Mouse (Mus musculus): ENCODE results near the gene Mertk. TPM values are rescaled to one million over a fixed set of nuclear protein-coding genes. Genes with fewer than 3 reads are reported as not detected.

Gene Mertk
- total RNA-seq, 1 experiment, result 3.3 TPM

DNA sequence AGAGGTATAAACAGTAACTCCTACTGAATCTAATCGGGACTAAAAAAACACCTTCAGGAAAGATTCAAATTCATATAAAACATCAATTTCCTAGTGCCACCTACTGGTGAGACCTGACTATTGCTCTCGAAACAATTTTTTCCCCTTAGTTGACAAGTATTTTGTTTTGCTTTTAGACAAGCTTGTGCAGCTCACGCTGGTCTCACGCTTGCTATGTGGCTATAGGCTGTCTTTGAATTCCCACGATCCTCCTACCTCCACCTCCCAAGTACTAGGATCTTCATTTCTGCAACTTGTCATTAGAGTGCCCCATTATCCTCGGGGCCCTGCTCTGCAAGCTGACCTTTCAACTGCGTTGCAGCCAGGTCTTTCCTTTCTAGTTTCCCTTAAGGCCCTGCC is 118.6 kb downstream of the Mertk start:
- in situ Hi-C loops (cut with MboI; ENCODE audit: low sequenced_read_pairs in 2 of 2, unreplicated experiment in 2 of 2), result loop anchor here in 1 of 2 experiments (10.0 kb wide), 1 partner anchor 123 kb away; the partner anchor contains the start of gene Mertk
- no peaks in the 10 kb centered on the region for H3K9me3 ChIP-seq (ENCODE audit: control insufficient read depth, insufficient read depth, low read depth, low read length)
- H3K9ac ChIP-seq (ENCODE audit: insufficient read depth, low read depth, low read length, poor library complexity, severe bottlenecking), result no peak overlapping the region
- H3K36me3 ChIP-seq (ENCODE audit: control insufficient read depth, insufficient read depth, low read length, poor library complexity, severe bottlenecking), result no peaks in the 10 kb centered on the region
- no peak for DNase-seq (ENCODE audit: low read depth, low spot score)
- peak overlapping the region; percentile 39 to 67 for H3K4me3 ChIP-seq (ENCODE audit: insufficient read depth in 1 of 2, low read depth in 1 of 2, low read length in 2 of 2, poor library complexity in 1 of 2, severe bottlenecking in 1 of 2)
- H3K27ac ChIP-seq (ENCODE audit: insufficient read depth, low read depth, low read length, poor library complexity, severe bottlenecking), result no peak overlapping the region
- H3K4me1 ChIP-seq (ENCODE audit: control insufficient read depth in 2 of 2, insufficient read depth in 2 of 2, low read length in 2 of 2, poor library complexity in 1 of 2), result peaks cover 2 to 10% of the 10 kb centered on the region in 2 experiments; a peak in 2 of 4 replicates
- TF ChIP-seq ZC3H11A (IDR thresholded peaks at IDR 0.05; ENCODE audit: borderline replicate concordance, low read depth, low read length) (no peak), CHD2 (IDR thresholded peaks at IDR 0.05; ENCODE audit: low read depth, low read length) (no peak), MAFK (IDR thresholded peaks at IDR 0.05; ENCODE audit: insufficient read depth, low read depth, low read length) (peak; percentile 76), HCFC1 (IDR thresholded peaks at IDR 0.05; ENCODE audit: borderline replicate concordance, insufficient read depth, low read length) (0 out of 2 replicates have a peak, but pooled peaks have one; percentile 34), ZNF384 (IDR thresholded peaks at IDR 0.05; ENCODE audit: low read depth, low read length) (no peak)

GRCm38 (mm10) chr2:128817786-128818681 is 119.3 kb downstream of the Mertk start, which contains the start of gene Tmem87b:
TSS of gene Tmem87b (plus strand) at chr2:128818118.
- in situ Hi-C loops (cut with MboI; ENCODE audit: low sequenced_read_pairs in 2 of 2, unreplicated experiment in 2 of 2), result loop anchor here in 1 of 2 experiments (10.0 kb wide), 1 partner anchor 123 kb away; the partner anchor contains the start of gene Mertk
- TF ChIP-seq CHD2 (IDR thresholded peaks at IDR 0.05; ENCODE audit: low read depth, low read length) (no peak), MAFK (IDR thresholded peaks at IDR 0.05; ENCODE audit: insufficient read depth, low read depth, low read length) (no peak), ZNF384 (IDR thresholded peaks at IDR 0.05; ENCODE audit: low read depth, low read length) (no peak), ZC3H11A (IDR thresholded peaks at IDR 0.05; ENCODE audit: borderline replicate concordance, low read depth, low read length) (peak; percentile 36; the same call in 1 of the 2 replicates), HCFC1 (IDR thresholded peaks at IDR 0.05; ENCODE audit: borderline replicate concordance, insufficient read depth, low read length) (0 out of 2 replicates have a peak, but pooled peaks have one; percentile 43)
- Histone ChIP-seq H3K4me1 (ENCODE audit: control insufficient read depth in 2 of 2, insufficient read depth in 2 of 2, low read length in 2 of 2, poor library complexity in 1 of 2) (peaks cover 2 to 10% of the 10 kb centered on the region in 2 experiments; a peak in 2 of 4 replicates), H3K36me3 (ENCODE audit: control insufficient read depth, insufficient read depth, low read length, poor library complexity, severe bottlenecking) (no peaks in the 10 kb centered on the region), H3K4me3 (ENCODE audit: insufficient read depth in 1 of 2, low read depth in 1 of 2, low read length in 2 of 2, poor library complexity in 1 of 2, severe bottlenecking in 1 of 2) (peak within 1 kb of the TSS; percentile 82 to 98), H3K9me3 (ENCODE audit: control insufficient read depth, insufficient read depth, low read depth, low read length) (no peaks in the 10 kb centered on the region), H3K27ac (ENCODE audit: insufficient read depth, low read depth, low read length, poor library complexity, severe bottlenecking) (peak within 1 kb of the TSS; percentile 89), H3K9ac (ENCODE audit: insufficient read depth, low read depth, low read length, poor library complexity, severe bottlenecking) (peak within 1 kb of the TSS; percentile 81)
- peak; percentile 91 for DNase-seq (ENCODE audit: low read depth, low spot score)

DNA sequence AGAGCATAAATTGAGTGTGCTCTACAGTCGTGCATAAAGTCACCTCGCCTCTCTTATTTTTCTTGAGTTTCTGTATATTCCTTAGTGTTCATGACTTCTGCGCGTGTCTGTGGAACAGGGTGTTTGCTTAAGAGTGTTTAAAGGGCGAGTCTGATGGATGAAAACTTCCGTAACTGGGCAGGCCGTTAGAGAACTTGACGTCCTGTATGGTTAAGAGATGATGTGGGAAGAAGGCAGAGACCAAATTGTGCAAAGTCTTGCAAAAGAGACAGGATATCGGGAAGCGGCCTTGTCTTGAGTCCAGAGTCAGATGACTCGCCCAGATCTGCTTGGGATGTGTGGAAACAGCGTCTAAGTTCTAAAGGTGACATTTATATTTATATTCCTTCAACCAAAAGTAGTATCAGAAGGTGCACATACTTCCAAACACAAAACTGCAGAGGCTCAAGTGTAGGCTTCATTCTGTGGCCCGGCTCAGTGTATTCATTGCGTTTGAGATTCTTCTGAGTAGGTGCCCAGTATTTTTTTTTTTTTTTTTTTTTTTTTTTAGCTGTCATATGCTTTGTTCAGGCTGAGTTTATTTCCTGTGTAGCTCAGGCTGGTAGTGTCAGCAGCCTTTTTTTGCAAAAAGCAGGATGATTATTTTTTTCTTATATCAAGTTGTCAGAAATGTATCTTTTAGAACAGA is 120.3 kb downstream of the Mertk start:
- in situ Hi-C loops (cut with MboI; ENCODE audit: low sequenced_read_pairs in 2 of 2, unreplicated experiment in 2 of 2), result loop anchor here in 1 of 2 experiments (10.0 kb wide), 1 partner anchor 124 kb away; the partner anchor contains the start of gene Mertk
- TF ChIP-seq ZNF384 (IDR thresholded peaks at IDR 0.05; ENCODE audit: low read depth, low read length), result no peak
- TF ChIP-seq CHD2 (IDR thresholded peaks at IDR 0.05; ENCODE audit: low read depth, low read length), result no peak
- no peak for DNase-seq (ENCODE audit: low read depth, low spot score)
- Histone ChIP-seq H3K27ac (ENCODE audit: insufficient read depth, low read depth, low read length, poor library complexity, severe bottlenecking) (no peak overlapping the region), H3K4me3 (ENCODE audit: insufficient read depth in 1 of 2, low read depth in 1 of 2, low read length in 2 of 2, poor library complexity in 1 of 2, severe bottlenecking in 1 of 2) (peak overlapping the region; percentile 82 to 98), H3K9ac (ENCODE audit: insufficient read depth, low read depth, low read length, poor library complexity, severe bottlenecking) (peak overlapping the region; percentile 81), H3K4me1 (ENCODE audit: control insufficient read depth in 2 of 2, insufficient read depth in 2 of 2, low read length in 2 of 2, poor library complexity in 1 of 2) (peaks cover 2 to 7% of the 10 kb centered on the region in 2 experiments; a peak in 2 of 4 replicates), H3K36me3 (ENCODE audit: control insufficient read depth, insufficient read depth, low read length, poor library complexity, severe bottlenecking) (no peaks in the 10 kb centered on the region), H3K9me3 (ENCODE audit: control insufficient read depth, insufficient read depth, low read depth, low read length) (no peaks in the 10 kb centered on the region)

DNA sequence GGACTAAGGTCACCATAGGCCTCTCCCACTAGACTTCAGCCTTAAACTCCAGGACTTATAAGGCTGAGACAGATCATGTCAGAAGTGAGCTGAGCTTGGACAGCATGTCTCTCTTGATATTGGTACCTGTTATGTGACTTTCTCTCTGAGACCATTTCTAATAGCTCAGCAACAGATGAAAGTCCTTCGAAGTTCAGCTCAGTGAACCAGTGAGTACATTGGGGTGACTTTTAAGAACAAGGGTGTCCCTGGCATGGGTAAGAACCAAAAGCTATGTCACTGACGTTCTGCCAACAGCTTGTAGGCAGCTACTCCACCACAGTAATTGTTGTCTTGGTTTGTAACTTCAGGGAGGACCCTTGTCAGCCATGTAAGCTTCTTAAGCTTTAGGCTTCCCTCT is 121.9 kb downstream of the Mertk start:
- Histone ChIP-seq H3K27ac (ENCODE audit: insufficient read depth, low read depth, low read length, poor library complexity, severe bottlenecking) (no peak overlapping the region), H3K9ac (ENCODE audit: insufficient read depth, low read depth, low read length, poor library complexity, severe bottlenecking) (no peak overlapping the region), H3K4me1 (ENCODE audit: control insufficient read depth in 2 of 2, insufficient read depth in 2 of 2, low read length in 2 of 2, poor library complexity in 1 of 2) (peaks cover 2 to 3% of the 10 kb centered on the region in 2 experiments; a peak in 2 of 4 replicates), H3K9me3 (ENCODE audit: control insufficient read depth, insufficient read depth, low read depth, low read length) (no peaks in the 10 kb centered on the region), H3K4me3 (ENCODE audit: insufficient read depth in 1 of 2, low read depth in 1 of 2, low read length in 2 of 2, poor library complexity in 1 of 2, severe bottlenecking in 1 of 2) (no peak overlapping the region), H3K36me3 (ENCODE audit: control insufficient read depth, insufficient read depth, low read length, poor library complexity, severe bottlenecking) (no peaks in the 10 kb centered on the region; the same call in 1 of the 2 replicates)
- TF ChIP-seq ZC3H11A (IDR thresholded peaks at IDR 0.05; ENCODE audit: borderline replicate concordance, low read depth, low read length) (no peak), MAFK (IDR thresholded peaks at IDR 0.05; ENCODE audit: insufficient read depth, low read depth, low read length) (no peak), ZNF384 (IDR thresholded peaks at IDR 0.05; ENCODE audit: low read depth, low read length) (no peak), HCFC1 (IDR thresholded peaks at IDR 0.05; ENCODE audit: borderline replicate concordance, insufficient read depth, low read length) (no peak), CHD2 (IDR thresholded peaks at IDR 0.05; ENCODE audit: low read depth, low read length) (no peak)
- no peak for DNase-seq (ENCODE audit: low read depth, low spot score)
- in situ Hi-C loops (cut with MboI; ENCODE audit: low sequenced_read_pairs in 2 of 2, unreplicated experiment in 2 of 2), result no loop called here

Data from ES-E14 (cell line).